Mouse (Mus musculus): ENCODE measurements around the gene Dnaja4.

DNA sequence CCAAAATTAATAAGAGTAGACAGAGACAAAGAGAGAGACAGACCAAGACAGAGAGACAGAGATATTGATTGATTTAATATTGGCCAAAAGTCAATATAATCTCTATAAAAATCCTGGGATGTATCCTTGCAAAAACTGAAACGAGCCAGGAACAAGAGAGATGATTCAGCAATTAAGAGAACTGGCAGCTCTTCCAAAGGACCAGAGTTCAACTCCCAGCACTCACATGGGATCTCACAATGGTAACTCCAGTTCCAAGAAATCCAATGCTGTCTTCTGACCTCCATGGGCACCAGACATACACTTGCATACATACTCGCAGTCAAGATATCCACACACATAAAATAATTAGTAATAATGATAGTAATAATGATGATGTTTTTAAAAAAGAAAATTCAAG is 45.9 kb upstream of the Dnaja4 start:
- TF ChIP-seq POLR2A (IDR thresholded peaks at IDR 0.05; ENCODE audit: insufficient read depth, low read depth, low read length) (no peak), CTCF (IDR thresholded peaks at IDR 0.05) (no peak), EP300 (IDR thresholded peaks at IDR 0.05; ENCODE audit: insufficient read depth, low read depth, low read length) (no peak)
